Mouse (Mus musculus): ENCODE results near the gene 9530068E07Rik. TPM values are rescaled to one million over a fixed set of nuclear protein-coding genes. Genes with fewer than 3 reads are reported as not detected.

9530068E07Rik gene
- total RNA-seq, 2 experiments from 2014 or later, result 57.9 to 62.0 TPM

Other genes starting within 250 kb of the 9530068E07Rik start
- gene Olfr1371, start 182.4 kb upstream of the 9530068E07Rik start, total RNA-seq (2021), result not detected
- 100 to 1,000 TPM; 244 to 247 TPM for gene Skp1a, start 164.4 kb upstream of the 9530068E07Rik start, total RNA-seq (2021)
- 1 to 10 TPM; 1.9 to 2.0 TPM for gene Tcf7, start 113.4 kb upstream of the 9530068E07Rik start, total RNA-seq (2021)
- gene Vdac1, start 35.6 kb upstream of the 9530068E07Rik start, total RNA-seq (2021), result 1,000 to 10,000 TPM; 1,133 to 1,268 TPM

All from gastrocnemius, postnatal 14 days (tissue).